Mouse (Mus musculus): Measurements from ENCODE around the gene Pla2g4d.

The Pla2g4d gene

GRCm38 (mm10) chr2:120288995-120289394, at the start of gene Pla2g4d:
Gene Pla2g4d, minus strand, starts transcription at chr2:120289197.
- no peak for DNase-seq (ENCODE audit: low spot score in 2 of 2)

- no peak for DNase-seq (ENCODE audit: low spot score in 2 of 2)
Observed at GRCm38 (mm10) chr2:120337886-120338285, 48.9 kb upstream of the Pla2g4d start.

GRCm38 (mm10) chr2:120331575-120331974, 42.6 kb upstream of the Pla2g4d start:
- no peak for DNase-seq (ENCODE audit: low spot score in 2 of 2)

GRCm38 (mm10) chr2:120315077-120315476, 26.1 kb upstream of the Pla2g4d start:
- DNase-seq (ENCODE audit: low spot score in 2 of 2), result peak; percentile 38 to 41

GRCm38 (mm10) chr2:120314487-120314886, 25.5 kb upstream of the Pla2g4d start:
- no peak for DNase-seq (ENCODE audit: low spot score in 2 of 2)

GRCm38 (mm10) chr2:120313976-120314375, 25.0 kb upstream of the Pla2g4d start, which contains the start of gene Pla2g4f:
Gene Pla2g4f, minus strand, starts transcription at chr2:120314165.
- peak in 1 of 2 experiments; percentile 9 for DNase-seq (ENCODE audit: low spot score in 2 of 2)

GRCm38 (mm10) chr2:120312276-120312825, 23.4 kb upstream of the Pla2g4d start:
- DNase-seq (ENCODE audit: low spot score in 2 of 2), result no peak

GRCm38 (mm10) chr2:120304113-120304512, 15.1 kb upstream of the Pla2g4d start:
- peak in 1 of 2 experiments; percentile 19 for DNase-seq (ENCODE audit: low spot score in 2 of 2)

- DNase-seq (ENCODE audit: low spot score in 2 of 2), result no peak
Observed at GRCm38 (mm10) chr2:120301076-120301475, 12.1 kb upstream of the Pla2g4d start.

GRCm38 (mm10) chr2:120299866-120300265, 10.9 kb upstream of the Pla2g4d start:
- no peak for DNase-seq (ENCODE audit: low spot score in 2 of 2)

- no peak for DNase-seq (ENCODE audit: low spot score in 2 of 2)
Observed at GRCm38 (mm10) chr2:120296160-120296559, 7.2 kb upstream of the Pla2g4d start.

- DNase-seq (ENCODE audit: low spot score in 2 of 2), result no peak
Observed at GRCm38 (mm10) chr2:120291471-120292078, 2.6 kb upstream of the Pla2g4d start.

- no peak for DNase-seq (ENCODE audit: low spot score in 2 of 2)
Observed at GRCm38 (mm10) chr2:120288401-120288800, 596 bp downstream of the Pla2g4d start.

GRCm38 (mm10) chr2:120285639-120286038, 3.4 kb downstream of the Pla2g4d start:
- no peak for DNase-seq (ENCODE audit: low spot score in 2 of 2)

GRCm38 (mm10) chr2:120284705-120285104, 4.3 kb downstream of the Pla2g4d start:
- no peak for DNase-seq (ENCODE audit: low spot score in 2 of 2)

GRCm38 (mm10) chr2:120284094-120284493, 4.9 kb downstream of the Pla2g4d start:
- DNase-seq (ENCODE audit: low spot score in 2 of 2), result no peak

- no peak for DNase-seq (ENCODE audit: low spot score in 2 of 2)
Observed at GRCm38 (mm10) chr2:120283550-120283949, 5.4 kb downstream of the Pla2g4d start.

- no peak for DNase-seq (ENCODE audit: low spot score in 2 of 2)
Observed at GRCm38 (mm10) chr2:120281221-120281620, 7.8 kb downstream of the Pla2g4d start.

- peak; percentile 42 to 51 for DNase-seq (ENCODE audit: low spot score in 2 of 2)
Observed at GRCm38 (mm10) chr2:120279961-120280360, 9.0 kb downstream of the Pla2g4d start.

- DNase-seq (ENCODE audit: low spot score in 2 of 2), result no peak
Observed at GRCm38 (mm10) chr2:120276951-120277350, 12.0 kb downstream of the Pla2g4d start.

GRCm38 (mm10) chr2:120268635-120269034, 20.4 kb downstream of the Pla2g4d start:
- DNase-seq (ENCODE audit: low spot score in 2 of 2), result no peak

GRCm38 (mm10) chr2:120265523-120265922, 23.5 kb downstream of the Pla2g4d start:
- no peak for DNase-seq (ENCODE audit: low spot score in 2 of 2)

- no peak for DNase-seq (ENCODE audit: low spot score in 2 of 2)
Observed at GRCm38 (mm10) chr2:120264858-120265257, 24.1 kb downstream of the Pla2g4d start.

GRCm38 (mm10) chr2:120262876-120263275, 26.1 kb downstream of the Pla2g4d start:
- no peak for DNase-seq (ENCODE audit: low spot score in 2 of 2)
